Mouse (Mus musculus) testis, postnatal 14 days (tissue): Measurements from ENCODE around the gene Lrguk.

Experiments
- DNase-seq: peaks from one replicate; pipeline ENCODE4 v3.0.0; 2021; ENCODE audit warnings: low spot score

The Lrguk gene

GRCm38 (mm10) chr6:34028933-34029745, at the start of gene Lrguk:
TSS of gene Lrguk (plus strand) at chr6:34029448.
- DNase-seq = peak; percentile 89

DNA sequence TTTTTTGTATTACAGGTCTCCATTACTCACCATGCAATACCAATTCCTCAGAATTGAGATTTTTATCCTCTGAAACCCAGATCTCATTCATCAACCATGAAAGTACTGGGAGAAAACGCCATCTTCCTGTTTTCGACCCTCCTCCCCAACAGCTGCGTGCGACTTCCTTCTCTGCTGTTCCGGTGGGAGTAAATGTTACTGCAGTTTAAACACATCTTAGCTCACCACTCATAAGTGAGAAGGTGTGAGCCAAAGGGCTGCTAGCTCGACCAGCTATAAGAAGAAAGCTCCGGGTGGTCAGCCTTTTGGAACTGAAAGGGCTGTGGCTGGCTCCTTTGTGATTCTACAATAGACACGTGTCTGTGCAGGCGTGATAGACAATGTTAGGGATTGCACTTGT, 46.5 kb upstream of the Lrguk start:
- no peak for DNase-seq

GRCm38 (mm10) chr6:33987132-33987531, 42.1 kb upstream of the Lrguk start:
- no peak for DNase-seq

GRCm38 (mm10) chr6:33992213-33993034, 36.8 kb upstream of the Lrguk start:
- no peak for DNase-seq

GRCm38 (mm10) chr6:33993842-33994241, 35.4 kb upstream of the Lrguk start:
- DNase-seq = no peak

- DNase-seq = no peak
Observed at GRCm38 (mm10) chr6:33998590-33998989, 30.7 kb upstream of the Lrguk start.

DNA sequence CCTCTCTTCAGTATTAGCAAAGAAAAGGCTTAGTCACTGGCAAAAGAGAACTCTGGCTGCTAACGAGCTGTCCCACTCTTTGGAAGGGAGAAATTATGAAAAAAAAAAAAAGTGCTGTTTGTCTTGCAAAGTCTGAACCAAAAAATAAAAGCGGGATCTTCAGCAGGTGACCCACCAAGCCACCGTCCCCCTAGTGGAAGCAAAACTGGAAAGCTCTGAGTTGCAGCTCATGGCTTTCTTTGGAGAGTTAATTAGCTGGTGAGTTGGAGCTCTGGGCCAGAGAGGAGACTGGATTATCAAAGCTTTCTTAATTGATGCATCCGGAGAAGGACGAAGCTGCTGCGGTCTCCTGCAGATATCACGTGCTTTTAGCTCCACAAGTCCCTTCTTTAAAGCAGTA, 29.7 kb upstream of the Lrguk start:
- no peak for DNase-seq

- DNase-seq = no peak
Observed at GRCm38 (mm10) chr6:34000644-34001043, 28.6 kb upstream of the Lrguk start.

DNA sequence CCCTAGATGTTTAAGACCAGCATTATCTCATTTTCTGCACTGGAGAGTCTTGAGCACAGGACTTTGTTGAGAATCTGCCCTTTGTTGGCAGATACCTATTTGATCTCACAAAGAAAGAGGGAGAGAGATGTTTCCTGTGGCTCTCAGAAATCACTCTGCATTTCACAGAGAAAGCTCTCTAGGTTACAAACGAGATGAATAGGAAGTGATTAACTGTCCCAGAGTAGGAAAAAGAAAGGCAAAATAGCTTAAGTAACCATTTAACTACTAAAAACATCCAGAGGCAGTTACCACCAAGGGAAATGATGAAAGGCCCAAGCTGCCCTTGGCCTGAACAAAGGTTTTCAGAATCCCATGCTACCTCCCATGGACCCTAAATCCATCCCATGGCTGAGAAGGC, 26.2 kb upstream of the Lrguk start:
- DNase-seq = no peak

GRCm38 (mm10) chr6:34013469-34013868, 15.8 kb upstream of the Lrguk start:
- DNase-seq = no peak

DNA sequence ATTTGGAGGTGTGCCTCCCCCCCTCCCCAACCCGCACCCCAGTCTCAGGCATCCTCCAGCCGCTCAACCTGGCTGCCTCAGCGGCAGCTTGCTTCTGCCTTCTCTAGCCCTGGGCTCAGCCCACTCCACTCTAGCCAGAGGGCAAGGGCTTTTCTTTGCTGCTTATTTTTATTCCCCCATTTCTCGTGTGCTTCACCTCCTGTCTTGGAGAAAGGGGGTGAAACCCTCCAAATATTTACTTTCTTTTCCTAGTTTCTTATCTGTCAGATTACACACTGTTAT, 439 bp downstream of the Lrguk start:
- DNase-seq = no peak

DNA sequence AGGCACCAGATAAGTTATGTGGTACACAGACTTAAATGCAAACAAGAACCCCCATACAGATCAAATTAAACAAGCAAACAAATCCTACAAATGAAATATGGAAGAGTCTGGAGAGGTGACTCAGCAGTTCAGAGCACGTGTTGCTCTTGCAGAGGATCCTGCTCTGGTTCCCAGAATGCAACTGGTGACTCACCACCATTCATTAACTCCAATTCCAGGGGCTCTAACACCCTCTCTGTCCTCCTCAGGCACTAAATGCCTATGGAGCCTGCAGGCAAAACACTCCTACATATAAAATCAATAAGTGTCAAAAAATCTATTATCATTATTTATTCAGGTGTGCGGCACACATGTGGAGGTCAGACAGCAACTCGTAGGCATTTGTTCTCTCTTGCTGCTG, 4.8 kb downstream of the Lrguk start:
- DNase-seq = no peak

- no peak for DNase-seq
Observed at GRCm38 (mm10) chr6:34034577-34035461, 5.6 kb downstream of the Lrguk start.

DNA sequence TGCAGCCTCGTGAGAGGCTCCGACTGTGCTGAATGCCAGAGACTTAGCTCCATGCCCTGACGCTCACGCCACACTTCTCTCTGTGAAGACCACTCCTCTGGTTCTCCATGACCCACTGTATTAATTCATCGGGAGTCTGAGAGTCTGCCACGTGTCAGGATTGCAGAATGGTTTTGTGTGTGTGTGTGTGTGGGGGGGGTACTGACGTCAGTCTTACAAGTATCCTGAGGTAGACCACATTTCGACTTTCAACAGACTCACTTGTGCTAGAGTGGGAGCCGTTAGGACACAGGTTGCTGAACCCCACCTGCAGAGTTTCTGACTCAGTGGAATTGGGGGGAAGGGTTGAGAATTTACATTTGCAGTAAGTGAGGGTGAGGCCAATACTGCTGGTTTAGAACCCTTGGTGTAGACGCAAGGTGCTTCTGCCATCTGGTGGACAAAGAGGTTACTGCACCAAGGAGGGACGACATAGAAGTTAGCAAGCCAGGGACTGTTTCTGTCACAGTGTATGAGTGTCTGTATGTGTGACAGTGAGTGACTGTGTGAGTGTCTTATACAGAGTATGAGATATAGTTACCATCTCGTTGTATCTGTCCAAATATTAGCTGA, 11.5 kb downstream of the Lrguk start:
- DNase-seq = peak; percentile 48

DNA sequence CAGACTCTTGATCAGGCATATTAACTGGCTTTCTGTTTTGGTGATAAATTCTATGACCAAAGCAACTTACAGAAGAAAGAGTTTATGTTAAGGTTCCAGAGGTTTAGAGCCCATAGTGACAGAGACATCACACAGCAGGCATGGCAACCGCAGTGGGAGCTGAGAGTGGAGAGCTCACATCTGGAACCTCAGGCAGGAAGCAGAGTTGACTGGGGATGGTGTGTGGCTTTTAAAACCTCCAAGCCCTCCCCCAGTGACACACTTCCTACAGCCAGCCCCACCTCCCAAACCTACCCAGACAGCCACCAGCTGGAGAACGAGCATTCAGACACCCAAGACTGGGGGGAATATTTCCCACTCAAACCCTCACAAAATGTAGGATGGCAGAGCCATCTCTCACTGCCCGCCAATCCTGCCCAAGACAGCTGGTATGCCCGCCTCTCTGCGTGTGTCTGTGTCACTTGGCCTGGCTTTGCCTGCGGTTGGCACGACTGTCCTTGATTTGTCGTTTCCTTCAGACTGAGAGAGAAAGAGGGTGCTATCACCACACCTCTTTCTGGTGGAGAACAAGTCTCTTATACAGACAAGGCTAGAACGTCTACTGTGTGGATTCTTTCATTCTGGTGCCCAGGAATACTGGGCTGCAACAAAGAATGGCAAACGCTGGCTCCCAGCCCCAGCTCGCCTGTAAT, 12.5 kb downstream of the Lrguk start:
- no peak for DNase-seq

DNA sequence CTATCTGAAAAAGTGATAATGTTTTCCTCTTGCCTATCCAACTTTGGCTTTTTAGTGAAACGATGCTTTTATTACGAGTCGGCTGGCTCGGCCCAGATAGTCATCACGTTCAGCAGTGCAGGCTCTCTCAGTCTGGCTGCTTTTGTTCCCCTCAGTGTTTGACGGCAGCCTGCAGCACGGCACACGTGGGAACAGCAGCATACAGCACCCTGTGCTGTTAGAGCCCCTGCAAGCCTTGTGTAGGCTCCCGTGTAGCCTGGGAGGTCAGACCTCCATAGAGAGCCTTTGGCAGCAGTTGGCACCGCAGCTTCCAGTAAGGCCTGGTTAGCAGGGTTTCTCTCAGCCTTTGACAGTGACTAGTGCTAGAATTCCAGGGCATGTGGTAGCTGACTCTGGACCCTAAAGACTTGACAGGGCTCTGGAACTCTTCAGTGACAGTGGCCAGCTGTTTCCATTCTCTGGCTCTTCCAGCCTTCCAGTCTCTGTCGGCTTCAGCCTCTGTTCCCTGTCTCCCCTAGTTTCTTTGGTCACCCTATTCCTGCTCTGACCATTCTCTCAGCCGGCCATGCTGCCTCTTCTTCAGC, 15.1 kb downstream of the Lrguk start:
- DNase-seq = no peak

- no peak for DNase-seq
Observed at GRCm38 (mm10) chr6:34044846-34045540, 15.7 kb downstream of the Lrguk start.

- no peak for DNase-seq
Observed at GRCm38 (mm10) chr6:34046551-34047186, 17.4 kb downstream of the Lrguk start.

- no peak for DNase-seq
Observed at GRCm38 (mm10) chr6:34049433-34049832, 20.2 kb downstream of the Lrguk start.

GRCm38 (mm10) chr6:34059741-34060140, 30.5 kb downstream of the Lrguk start:
- no peak for DNase-seq
